Mouse (Mus musculus) heart, postnatal 36 days (tissue): Measurements from ENCODE around the gene Senp1. TPM values are rescaled to one million over a fixed set of nuclear protein-coding genes. Genes with fewer than 3 reads are reported as not detected.

ENCODE experiments used
- total RNA-seq, 2 experiments: library from RNA; stranded (reverse); gene quantifications; 2 replicates each; pipeline ENCODE4 v1.2.3; 2021

Senp1 gene
- total RNA-seq, 2 experiments from 2014 or later: 9.9 to 11.3 TPM

Other genes starting within 250 kb of the Senp1 start
- 10 to 100 TPM; 26.9 to 37.1 TPM for gene Hdac7, start 249.2 kb downstream of the Senp1 start, total RNA-seq
- 1 to 10 TPM; 1.6 to 1.7 TPM for gene Vdr, start 183.1 kb downstream of the Senp1 start, total RNA-seq
- 10 to 100 TPM; 10.6 to 12.0 TPM for gene Tmem106c, start 129.5 kb downstream of the Senp1 start, total RNA-seq
- under 1 TPM; 0.08 to 0.46 TPM for gene Col2a1, start 89.0 kb downstream of the Senp1 start, total RNA-seq
- gene Pfkm, start 1.2 kb downstream of the Senp1 start, total RNA-seq: 100 to 1,000 TPM; 876 to 924 TPM
- gene Asb8, start 71.9 kb upstream of the Senp1 start, total RNA-seq: 100 to 1,000 TPM in 1 of 2 experiments, 10 to 100 TPM in 1; 98.7 to 109 TPM
- gene Ccdc184, start 73.4 kb upstream of the Senp1 start, total RNA-seq: 1 to 10 TPM in 1 of 2 experiments, under 1 TPM in 1; 0.60 to 1.0 TPM
- gene Olfr288, start 101.8 kb upstream of the Senp1 start, total RNA-seq: not detected
- gene Gm44579, start 127.2 kb upstream of the Senp1 start, total RNA-seq: not detected
- gene Olfr287, start 127.3 kb upstream of the Senp1 start, total RNA-seq: not detected
- not detected for gene Olfr286, start 140.7 kb upstream of the Senp1 start, total RNA-seq
- gene H1fnt, start 163.5 kb upstream of the Senp1 start, total RNA-seq: not detected
- 1 to 10 TPM; 5.7 to 6.7 TPM for gene Zfp641, start 202.4 kb upstream of the Senp1 start, total RNA-seq
- gene Olfr285, start 223.6 kb upstream of the Senp1 start, total RNA-seq: not detected
- not detected for gene Olfr284, start 247.2 kb upstream of the Senp1 start, total RNA-seq